Mouse (Mus musculus) liver, embryonic 14.5 days (tissue): ENCODE results near the gene AI467606.

Source experiments
- CTCF ChIP-seq: IDR thresholded peaks from 2 replicates; pipeline ENCODE4 v1.5.1; 2016; ENCODE audit warnings: antibody characterized with exemption, low read depth, control low read depth
- EP300 ChIP-seq: IDR thresholded peaks from 2 replicates; pipeline ENCODE4 v1.6.1; 2016; ENCODE audit warnings: antibody characterized with exemption, low read depth

DNA sequence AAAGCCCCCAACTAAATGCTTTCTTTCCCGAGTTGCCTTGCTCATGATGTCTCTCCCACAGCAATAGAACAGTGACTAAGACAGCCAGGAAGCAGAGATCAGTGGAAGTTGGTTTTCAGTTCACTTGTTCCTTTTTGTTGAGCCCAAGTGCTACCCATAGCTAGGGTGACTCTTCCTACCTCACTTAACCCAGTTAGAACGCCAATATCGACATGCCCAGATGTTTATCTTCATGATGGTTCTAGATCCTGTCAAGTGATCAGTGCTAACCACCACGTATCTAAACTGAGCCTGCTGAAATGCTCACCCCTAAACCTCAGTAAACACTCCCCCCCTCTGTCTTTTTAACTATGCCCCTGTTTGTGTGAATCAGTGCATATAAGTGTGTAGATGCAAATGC, 8.4 kb downstream of the AI467606 start:
- TF ChIP-seq CTCF (no peak), EP300 (no peak)
